Mouse (Mus musculus) liver, embryonic 13.5 days (tissue): ENCODE results near the gene Poldip3. TPM values are rescaled to one million over a fixed set of nuclear protein-coding genes. Genes with fewer than 3 reads are reported as not detected.

Source experiments
- ATAC-seq: fragments of 200-750 bp; cut with Nextera tagmentation; 2 replicates; pipeline ENCODE4 v1.8.0; 2017; ENCODE audit warnings: low read depth, mild to moderate bottlenecking, moderate number of reproducible peaks, moderate library complexity
- DNase-seq: peaks from one replicate; pipeline ENCODE4 v3.0.0; 2022
- H3K27ac ChIP-seq: fragments of 300-500 bp; sonication (generic); 2 replicates; pipeline ENCODE4 v1.5.1; 2015; ENCODE audit warnings: moderate library complexity, mild to moderate bottlenecking, inconsistent platforms
- H3K27me3 ChIP-seq: fragments of 300-500 bp; sonication (generic); 2 replicates; pipeline ENCODE4 v1.6.1; 2015; ENCODE audit warnings: mild to moderate bottlenecking, inconsistent platforms
- H3K36me3 ChIP-seq: fragments of 300-500 bp; sonication (generic); 2 replicates; pipeline ENCODE4 v1.6.1; 2015; ENCODE audit warnings: mild to moderate bottlenecking, inconsistent platforms
- H3K4me1 ChIP-seq: fragments of 300-500 bp; sonication (generic); replicated peaks from 2 replicates; pipeline ENCODE4 v1.6.1; 2015; ENCODE audit warnings: inconsistent platforms
- H3K4me2 ChIP-seq: fragments of 300-500 bp; sonication (generic); 2 replicates; pipeline ENCODE4 v1.6.1; 2015; ENCODE audit warnings: inconsistent platforms, mild to moderate bottlenecking, moderate library complexity
- H3K4me3 ChIP-seq: fragments of 300-500 bp; sonication (generic); replicated peaks from 2 replicates; pipeline ENCODE4 v1.5.1; 2015; ENCODE audit warnings: mild to moderate bottlenecking, inconsistent platforms
- H3K9ac ChIP-seq: fragments of 300-500 bp; sonication (generic); 2 replicates; pipeline ENCODE4 v1.6.1; 2015; ENCODE audit warnings: mild to moderate bottlenecking, inconsistent platforms
- H3K9me3 ChIP-seq: fragments of 300-500 bp; sonication (generic); replicated peaks from 2 replicates; pipeline ENCODE4 v1.6.1; 2016; ENCODE audit warnings: inconsistent platforms
- WGBS: fragments of 180-500 bp; shearing (Covaris S2); methylation state at CpG from one replicate; pipeline ENCODE4 v1.1.7; 2015; ENCODE audit not compliant: insufficient replicate concordance; 5-methylcytosine and 5-hydroxymethylcytosine counted together
- polyA plus RNA-seq: library from polyadenylated mRNA; unstranded; fragments of >200 nt; fragmentation: Nextera tagmentation; extraction: Ambion mirVana; gene quantifications from 2 replicates; pipeline ENCODE4 v1.2.1, GENCODE M21; 2015

Poldip3 gene
- polyA plus RNA-seq, 1 experiment from 2014 or later: 65.0 TPM

DNA sequence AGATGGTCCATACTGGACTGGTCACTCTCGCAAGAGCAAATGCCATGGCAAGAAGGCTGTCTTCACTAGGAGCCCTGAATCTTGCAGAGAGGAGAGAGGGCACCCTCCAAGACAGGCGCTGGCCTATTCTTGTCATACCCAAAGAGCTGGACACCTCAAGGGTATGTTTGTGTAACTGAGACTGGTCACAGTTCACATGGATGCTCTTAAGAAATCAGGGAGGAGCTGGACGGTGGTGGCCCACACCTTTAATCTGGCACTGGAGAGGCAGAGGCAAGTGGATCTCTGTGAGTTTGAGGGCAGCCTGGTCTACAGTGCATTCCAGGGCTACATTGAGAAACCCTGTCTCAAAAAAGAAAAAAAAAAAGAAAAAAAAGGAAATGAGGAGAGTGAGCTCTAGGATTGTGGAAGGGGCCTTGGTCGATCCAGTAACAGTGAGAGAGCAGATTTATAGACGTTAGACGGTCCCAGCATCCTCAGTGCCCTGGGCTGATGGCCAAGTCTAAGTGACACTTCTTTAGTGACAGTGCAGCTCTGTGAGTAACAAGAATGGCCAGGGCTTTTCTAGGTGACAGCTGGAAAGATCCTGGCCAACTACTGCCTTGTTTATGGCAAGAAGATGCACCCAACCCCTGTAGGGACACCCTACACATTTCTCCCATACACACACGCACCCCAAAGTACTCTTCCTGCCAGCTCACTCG lies 21.9 kb upstream of the Poldip3 start:
- DNase-seq: no peak

DNA sequence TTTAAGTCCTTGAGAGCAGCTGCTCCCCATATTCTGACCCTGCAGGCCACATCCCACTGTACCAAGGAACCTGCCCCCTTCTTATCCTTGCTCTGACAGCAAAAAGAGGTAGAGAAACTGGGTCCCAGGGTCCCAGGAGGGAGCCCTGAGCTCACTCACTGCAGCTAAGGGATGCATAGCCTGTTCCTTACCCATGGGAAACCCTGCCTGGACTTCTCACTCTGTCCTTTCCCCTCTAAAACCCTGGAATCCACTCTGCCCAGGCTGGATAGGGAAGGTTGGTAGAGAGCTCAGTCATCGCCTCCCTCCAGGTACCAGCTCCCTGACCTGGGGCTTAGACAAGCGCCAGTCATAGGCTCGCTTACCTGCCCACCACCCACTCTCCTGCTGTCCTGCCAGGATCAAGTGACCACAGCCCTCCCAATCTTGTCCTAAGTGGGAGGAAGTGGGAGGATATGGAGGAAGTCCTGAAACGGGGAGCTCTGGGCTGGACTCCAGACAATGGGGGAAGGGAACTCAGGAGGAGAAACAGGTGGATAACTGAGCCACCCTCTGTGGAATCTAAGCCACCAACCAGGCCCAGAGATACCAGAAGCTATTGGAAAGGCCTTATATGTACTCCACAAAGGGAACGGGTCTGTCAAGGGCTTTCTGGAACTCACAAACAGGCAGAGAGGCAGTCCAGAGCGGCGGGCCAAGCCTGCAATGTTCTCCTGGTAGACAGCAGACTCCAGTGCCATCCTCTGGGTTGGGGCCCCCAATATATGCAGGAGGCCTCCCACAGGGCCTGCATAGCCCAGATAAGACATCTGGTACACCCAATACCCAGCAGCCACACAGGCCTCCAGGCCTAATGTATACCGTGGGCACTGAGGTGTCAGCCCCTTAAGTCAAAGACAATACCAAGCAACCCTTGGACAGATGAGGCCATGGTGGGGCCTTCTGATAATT lies 20.9 kb upstream of the Poldip3 start:
- H3K9me3 ChIP-seq: no peaks in the 10 kb centered on the region
- H3K4me3 ChIP-seq: peak overlapping the region; percentile 100
- peak overlapping the region; percentile 93 for H3K27ac ChIP-seq
- peak; percentile 87 for DNase-seq
- peak overlapping the region; percentile 94 for H3K4me2 ChIP-seq
- H3K36me3 ChIP-seq: peaks cover 42% of the 10 kb centered on the region
- H3K27me3 ChIP-seq: no peaks in the 10 kb centered on the region
- peak; percentile 89 for ATAC-seq
- 29% methylated on average over 8 of the region's 8 CpGs for whole genome bisulfite sequencing
- H3K9ac ChIP-seq: peak overlapping the region; percentile 98
- peaks cover 85% of the 10 kb centered on the region for H3K4me1 ChIP-seq

More for the DNA sequence above, 21.9 kb upstream of the Poldip3 start:
- Histone ChIP-seq H3K4me3 (peak overlapping the region; percentile 100), H3K4me2 (peak overlapping the region; percentile 94), H3K36me3 (peaks cover 33% of the 10 kb centered on the region), H3K4me1 (peaks cover 78% of the 10 kb centered on the region), H3K9me3 (no peaks in the 10 kb centered on the region), H3K27me3 (no peaks in the 10 kb centered on the region), H3K9ac (peak overlapping the region; percentile 98), H3K27ac (peak overlapping the region; percentile 93)
- ATAC-seq: no peak
- 38% methylated on average over 8 of the region's 8 CpGs for WGBS

DNA sequence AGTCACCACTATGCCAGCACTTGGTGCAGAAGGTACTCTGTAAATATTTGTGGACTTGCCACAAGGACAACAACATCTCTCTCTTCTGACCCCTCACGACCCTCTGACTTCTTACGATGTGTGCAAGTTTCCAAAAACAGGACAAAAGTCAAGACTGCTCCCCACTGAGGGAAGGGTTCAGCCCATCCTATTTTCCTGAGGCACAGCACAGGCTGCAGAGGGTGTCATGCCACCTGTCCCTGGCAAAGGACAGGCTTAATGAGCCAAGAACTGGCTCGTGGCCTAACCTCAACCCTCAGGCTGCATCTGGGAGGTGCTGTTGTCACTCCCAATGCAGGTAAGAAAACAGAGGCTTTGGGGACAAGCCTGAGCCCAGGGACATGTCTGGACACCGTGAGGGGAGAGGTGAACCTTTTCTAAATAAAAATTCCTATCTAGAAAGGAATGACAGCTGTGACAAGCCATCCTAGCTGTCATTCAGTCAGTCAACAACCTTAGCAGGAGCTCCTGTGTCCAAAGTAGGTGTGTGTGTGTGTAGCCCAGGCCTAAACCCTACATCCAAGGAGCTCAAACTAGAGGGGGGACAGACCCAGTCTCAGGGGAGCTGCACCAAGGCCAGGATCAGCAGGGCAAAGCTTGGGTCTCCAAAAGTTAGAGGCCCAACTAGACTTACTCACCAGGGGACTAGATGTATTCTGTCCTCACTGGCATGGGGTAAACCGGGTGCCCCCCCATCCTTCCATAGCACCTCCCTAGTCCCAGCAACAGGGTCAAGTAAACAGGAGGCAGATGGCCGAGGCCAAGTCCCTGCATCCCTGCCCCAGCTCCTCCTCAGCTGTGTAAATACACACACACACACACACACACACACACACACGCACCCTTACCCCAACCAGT lies 19.9 kb upstream of the Poldip3 start:
- WGBS: 58% methylated on average over 7 of the region's 7 CpGs
- ATAC-seq: no peak

DNA sequence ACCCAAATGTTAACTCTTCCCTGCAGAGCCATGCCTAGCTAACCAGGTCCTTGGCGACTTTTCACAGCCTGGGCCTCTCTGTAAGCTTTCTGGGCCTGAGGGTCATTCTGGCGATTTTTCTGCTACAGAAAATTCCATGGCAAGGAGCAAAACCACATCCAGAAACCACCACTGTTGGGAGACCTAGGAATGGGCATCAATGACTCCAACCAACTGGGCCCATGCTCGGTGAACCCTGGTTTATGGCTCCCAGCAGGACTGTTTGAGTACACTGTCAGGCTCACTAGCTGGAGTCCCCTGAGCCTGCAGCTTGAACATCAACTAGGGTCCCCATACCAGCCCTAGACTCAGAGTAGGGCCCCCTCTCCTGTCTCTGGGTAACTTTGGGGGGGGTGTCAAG lies 19.1 kb upstream of the Poldip3 start:
- Histone ChIP-seq H3K27ac (peak overlapping the region; percentile 93), H3K27me3 (no peaks in the 10 kb centered on the region), H3K4me2 (peak overlapping the region; percentile 94), H3K9me3 (no peaks in the 10 kb centered on the region), H3K4me3 (peak overlapping the region; percentile 100), H3K9ac (peak overlapping the region; percentile 98), H3K36me3 (peaks cover 47% of the 10 kb centered on the region), H3K4me1 (peaks cover 86% of the 10 kb centered on the region)
- no peak for DNase-seq
- ATAC-seq: no peak
- 66% methylated on average over 3 of the region's 3 CpGs for WGBS

More for the DNA sequence above, 19.9 kb upstream of the Poldip3 start:
- Histone ChIP-seq H3K4me3 (peak overlapping the region; percentile 100), H3K4me1 (peaks cover 88% of the 10 kb centered on the region), H3K36me3 (peaks cover 41% of the 10 kb centered on the region), H3K9me3 (no peaks in the 10 kb centered on the region), H3K27me3 (no peaks in the 10 kb centered on the region), H3K27ac (peak overlapping the region; percentile 93), H3K4me2 (peak overlapping the region; percentile 94), H3K9ac (peak overlapping the region; percentile 98)
- no peak for DNase-seq

DNA sequence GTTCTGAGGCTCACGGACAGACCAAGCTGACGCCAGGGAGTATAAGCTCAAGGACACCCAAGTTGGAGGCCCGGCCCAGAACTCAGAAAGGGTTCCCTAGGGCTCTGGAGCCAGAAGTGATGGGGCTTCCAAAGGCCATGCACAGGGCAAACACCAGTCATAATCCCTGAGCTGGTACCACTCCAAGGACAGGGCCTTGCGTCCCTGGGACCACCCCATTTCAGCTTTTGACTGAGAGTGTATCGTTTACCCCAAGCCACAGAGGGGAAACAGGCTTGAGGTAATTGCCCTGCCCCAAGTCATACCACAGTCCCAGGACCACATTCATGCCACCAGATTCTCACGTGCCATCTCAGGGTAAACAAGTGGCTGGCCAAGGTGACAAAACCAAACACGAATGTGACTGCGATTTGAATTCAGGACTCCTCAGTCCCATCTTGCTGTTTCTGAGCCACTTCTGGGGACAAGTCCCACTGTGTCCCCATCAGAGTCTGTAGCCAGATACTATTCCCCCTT lies 18.4 kb upstream of the Poldip3 start:
- H3K27ac ChIP-seq: peak overlapping the region; percentile 93
- H3K4me2 ChIP-seq: peak overlapping the region; percentile 94
- 83% methylated on average over 8 of the region's 8 CpGs for whole genome bisulfite sequencing
- no peak for DNase-seq
- no peaks in the 10 kb centered on the region for H3K9me3 ChIP-seq
- H3K36me3 ChIP-seq: peaks cover 54% of the 10 kb centered on the region
- ATAC-seq: no peak
- no peaks in the 10 kb centered on the region for H3K27me3 ChIP-seq
- H3K9ac ChIP-seq: peak overlapping the region; percentile 98
- H3K4me1 ChIP-seq: peaks cover 86% of the 10 kb centered on the region
- H3K4me3 ChIP-seq: peak overlapping the region; percentile 100

- no peak for ATAC-seq
- H3K4me1 ChIP-seq: peaks cover 88% of the 10 kb centered on the region
- no peaks in the 10 kb centered on the region for H3K9me3 ChIP-seq
- H3K4me2 ChIP-seq: peak overlapping the region; percentile 94
- H3K36me3 ChIP-seq: peaks cover 59% of the 10 kb centered on the region
- no peaks in the 10 kb centered on the region for H3K27me3 ChIP-seq
- peak overlapping the region; percentile 93 for H3K27ac ChIP-seq
- WGBS: 82% methylated on average over 5 of the region's 5 CpGs
- DNase-seq: no peak
- H3K4me3 ChIP-seq: peak overlapping the region; percentile 100
- peak overlapping the region; percentile 98 for H3K9ac ChIP-seq
These were observed 17.9 kb upstream of the Poldip3 start for GRCm38 (mm10) chr15:83167126-83167525.

GRCm38 (mm10) chr15:83166642-83167041 lies 17.5 kb upstream of the Poldip3 start:
- peaks cover 63% of the 10 kb centered on the region for H3K36me3 ChIP-seq
- peak overlapping the region; percentile 94 for H3K4me2 ChIP-seq
- peak overlapping the region; percentile 98 for H3K9ac ChIP-seq
- ATAC-seq (no peak), DNase-seq (no peak)
- H3K27ac ChIP-seq: peak overlapping the region; percentile 93
- no peaks in the 10 kb centered on the region for H3K9me3 ChIP-seq
- H3K4me1 ChIP-seq: peaks cover 93% of the 10 kb centered on the region
- 87% methylated on average over 3 of the region's 3 CpGs for WGBS
- no peaks in the 10 kb centered on the region for H3K27me3 ChIP-seq
- H3K4me3 ChIP-seq: peak overlapping the region; percentile 100

DNA sequence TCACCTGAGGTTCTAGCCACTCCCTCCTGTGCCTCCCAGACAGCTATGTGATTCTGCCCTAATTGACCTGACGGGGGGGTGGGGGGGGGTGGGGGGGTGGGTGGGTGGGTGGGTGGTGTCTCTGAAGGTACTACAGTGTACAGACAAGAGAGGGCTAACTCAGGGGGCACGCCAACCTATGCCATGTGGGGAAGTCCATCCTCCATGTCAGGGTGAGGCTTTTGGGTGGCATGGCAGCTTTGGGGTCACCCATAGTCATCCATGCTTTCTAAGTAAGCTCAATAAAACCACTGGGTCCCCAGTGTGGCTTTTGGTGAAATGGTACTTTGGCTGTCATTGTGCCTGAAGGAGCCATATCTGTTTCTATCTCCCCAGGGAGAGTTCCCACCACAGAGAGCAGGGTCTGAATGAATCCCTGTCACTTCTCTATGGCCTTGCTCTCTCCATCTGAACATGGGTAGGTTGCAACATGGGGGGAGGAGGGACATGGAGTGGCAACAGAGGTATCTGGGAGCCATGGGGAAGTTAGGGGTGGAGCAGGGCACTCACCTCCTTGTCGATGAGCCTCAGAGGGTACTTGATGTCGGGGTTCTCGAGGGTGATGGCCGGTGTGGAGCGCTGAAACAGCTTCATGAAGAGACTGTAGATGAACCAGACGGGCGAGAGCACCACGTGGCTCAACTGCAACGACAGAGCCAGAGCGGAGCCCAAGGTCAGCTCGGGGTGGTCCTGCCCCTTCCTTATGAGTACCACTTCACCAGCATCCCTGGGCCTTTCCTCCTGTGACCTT lies 16.5 kb upstream of the Poldip3 start:
- peak overlapping the region; percentile 100 for H3K4me3 ChIP-seq
- H3K4me2 ChIP-seq: peak overlapping the region; percentile 94

DNA sequence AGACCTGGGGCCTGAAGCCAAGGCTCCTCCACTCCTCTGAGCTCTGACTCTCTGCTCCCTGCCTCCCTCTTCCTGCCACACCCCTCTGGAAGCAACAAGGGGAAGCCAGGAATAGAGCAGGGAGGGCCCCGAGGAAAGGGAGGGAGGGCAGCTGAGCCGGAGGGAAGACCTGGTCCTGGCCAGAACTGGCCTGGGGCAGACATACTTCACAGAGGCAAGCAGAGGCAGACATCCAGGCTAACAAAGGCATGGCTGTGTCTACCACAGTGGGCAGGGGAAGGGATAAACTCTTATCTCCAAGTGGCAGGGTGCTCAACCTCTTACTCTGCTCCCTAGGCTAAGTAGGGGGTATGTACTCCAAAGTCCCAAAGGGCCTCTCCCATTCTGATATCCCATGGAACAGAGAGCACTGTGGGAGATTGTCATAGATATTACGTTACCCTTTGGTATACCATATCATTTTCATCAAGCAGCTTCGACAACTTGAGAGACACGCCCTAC lies 15.8 kb upstream of the Poldip3 start:
- H3K9me3 ChIP-seq: no peaks in the 10 kb centered on the region
- H3K4me3 ChIP-seq: peak overlapping the region; percentile 49
- peaks cover 80% of the 10 kb centered on the region for H3K36me3 ChIP-seq
- H3K4me1 ChIP-seq: peaks cover 92% of the 10 kb centered on the region
- H3K27ac ChIP-seq: peak overlapping the region; percentile 93
- DNase-seq (peak; percentile 69), ATAC-seq (peak; percentile 93)
- H3K27me3 ChIP-seq: no peaks in the 10 kb centered on the region
- peak overlapping the region; percentile 94 for H3K4me2 ChIP-seq
- WGBS: 8% methylated on average over 5 of the region's 5 CpGs
- peak overlapping the region; percentile 71 for H3K9ac ChIP-seq

More for the DNA sequence above, 16.5 kb upstream of the Poldip3 start:
- Histone ChIP-seq H3K36me3 (peaks cover 73% of the 10 kb centered on the region), H3K27ac (peak overlapping the region; percentile 93), H3K4me1 (peaks cover 92% of the 10 kb centered on the region), H3K9ac (peak overlapping the region; percentile 98), H3K9me3 (no peaks in the 10 kb centered on the region), H3K27me3 (no peaks in the 10 kb centered on the region)
- WGBS: 79% methylated on average over 13 of the region's 13 CpGs
- DNase-seq: no peak
- no peak for ATAC-seq
